Mouse (Mus musculus): ENCODE measurements around the gene Ephb1.

DNA sequence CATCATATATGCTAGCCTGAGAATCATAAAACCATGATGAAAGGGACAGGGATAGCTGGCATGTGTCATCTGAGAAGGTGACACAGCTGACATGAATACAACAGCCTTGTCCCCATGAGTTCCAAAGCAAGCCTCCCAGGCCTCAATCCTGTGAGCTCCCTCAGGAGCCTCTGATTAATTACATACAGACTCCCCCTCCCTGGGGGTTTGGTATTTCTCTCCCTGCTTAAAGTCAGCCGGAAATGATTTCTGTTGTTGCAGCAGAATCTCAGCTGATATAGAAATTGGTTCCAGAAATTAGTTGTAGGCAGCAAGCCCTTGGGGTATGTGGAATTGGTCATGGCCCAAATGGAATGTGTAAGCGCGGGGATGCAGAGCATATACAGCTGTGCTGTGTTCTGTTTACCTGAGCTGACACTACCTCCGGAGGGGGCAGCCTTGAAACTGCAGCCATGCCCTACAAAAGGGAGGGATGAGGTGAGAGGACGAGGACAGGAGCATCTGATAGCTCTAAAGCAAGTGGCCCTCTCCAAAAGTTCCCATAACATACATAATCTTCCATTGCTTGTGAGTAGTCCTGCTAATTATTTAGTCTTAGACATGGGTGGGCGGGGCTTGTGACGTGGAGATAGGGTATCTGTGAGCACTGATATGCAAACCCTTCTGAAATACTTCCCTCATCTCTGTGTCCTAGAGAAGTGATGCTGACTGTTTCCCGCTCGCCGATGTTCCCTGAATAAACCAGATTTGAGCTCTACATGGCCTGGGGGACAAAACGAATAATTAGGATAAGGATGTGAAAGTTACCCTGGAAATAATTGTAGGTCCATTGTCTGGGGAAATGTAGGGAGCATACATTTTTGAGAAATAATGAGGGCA lies 477.1 kb downstream of the Ephb1 start:
- TF ChIP-seq POLR2A (IDR thresholded peaks at IDR 0.05; ENCODE audit: control insufficient read depth in 1 of 2, insufficient read depth in 1 of 2, low read depth in 1 of 2, low read length in 2 of 2, poor library complexity in 1 of 2) (no peak), MYC (IDR thresholded peaks at IDR 0.05; ENCODE audit: low read depth, low read length) (no peak), CTCF (IDR thresholded peaks at IDR 0.05 in 2 of 3, conservative IDR thresholded peaks at IDR 0.05 in 1 of 3; ENCODE audit: control insufficient read depth in 1 of 3, insufficient read depth in 1 of 3, low read depth in 2 of 3, low read length in 3 of 3, poor library complexity in 1 of 3, severe bottlenecking in 1 of 3) (no peak), CHD2 (IDR thresholded peaks at IDR 0.05; ENCODE audit: low read length) (no peak), ZKSCAN1 (IDR thresholded peaks at IDR 0.05; ENCODE audit: low read depth, low read length) (no peak), GATA1 (IDR thresholded peaks at IDR 0.05; ENCODE audit: low read depth, low read length) (no peak), POLR2AphosphoS2 (IDR thresholded peaks at IDR 0.05; ENCODE audit: low read length) (no peak), MXI1 (IDR thresholded peaks at IDR 0.05; ENCODE audit: low read depth, low read length) (no peak), EP300 (IDR thresholded peaks at IDR 0.05; ENCODE audit: low read depth in 1 of 2, low read length in 2 of 2) (no peak), ZNF384 (IDR thresholded peaks at IDR 0.05; ENCODE audit: low read depth, low read length) (no peak), USF2 (IDR thresholded peaks at IDR 0.05; ENCODE audit: borderline replicate concordance in 1 of 2, insufficient read depth in 1 of 2, low read depth in 1 of 2, low read length in 2 of 2) (no peak), MAX (IDR thresholded peaks at IDR 0.05; ENCODE audit: low read length) (no peak)
